Mouse (Mus musculus) erythroblast, embryonic 14.5 days (primary cell): ENCODE results near the gene Clpx. TPM values are rescaled to one million over a fixed set of nuclear protein-coding genes. Genes with fewer than 3 reads are reported as not detected.

Experiments used
- H3K27me3 ChIP-seq: 2 replicates; pipeline ENCODE4 v1.6.1; 2012; ENCODE audit warnings: inconsistent platforms; ENCODE audit not compliant: control insufficient read depth
- H3K36me3 ChIP-seq: 2 replicates; pipeline ENCODE4 v1.6.1; 2012; ENCODE audit warnings: mild to moderate bottlenecking, inconsistent platforms; ENCODE audit not compliant: control insufficient read depth
- H3K4me1 ChIP-seq: 2 replicates; pipeline ENCODE4 v1.6.1; 2012; ENCODE audit warnings: inconsistent platforms; ENCODE audit not compliant: control insufficient read depth
- H3K4me3 ChIP-seq: replicated peaks from 2 replicates; pipeline ENCODE3; 2012; ENCODE audit warnings: moderate library complexity, mild to moderate bottlenecking, inconsistent platforms
- H3K9me3 ChIP-seq: 2 replicates; pipeline ENCODE4 v1.6.1; 2012; ENCODE audit warnings: low read length, inconsistent platforms, mixed read lengths; ENCODE audit not compliant: control insufficient read depth
- GATA1 ChIP-seq: IDR thresholded peaks from 2 replicates; pipeline ENCODE4 v1.6.1; 2012; ENCODE audit warnings: low read length, inconsistent platforms, mixed read lengths
- TAL1 ChIP-seq: IDR thresholded peaks from 3 replicates; pipeline ENCODE4 v1.6.1; 2012; ENCODE audit warnings: low read length, inconsistent platforms, mixed read lengths
- polyA plus RNA-seq: library from polyadenylated mRNA; stranded (reverse); fragments of >175 nt; gene quantifications from 2 replicates; pipeline ENCODE4 v1.2.3, GENCODE M21; 2012

Clpx gene
- polyA plus RNA-seq: 0.86 and 1.1 TPM in 2 replicates

GRCm38 (mm10) chr9:65293973-65294715, at the start of gene Clpx:
TSS of gene Clpx (plus strand) at chr9:65294260.
- H3K9me3 ChIP-seq: no peaks in the 10 kb centered on the region
- no peaks in the 10 kb centered on the region for H3K27me3 ChIP-seq
- peak within 1 kb of the TSS; percentile 79 for H3K4me3 ChIP-seq
- H3K4me1 ChIP-seq: peaks cover 44% of the 10 kb centered on the region
- TF ChIP-seq GATA1 (no peak), TAL1 (no peak)
- peaks cover 31% of the 10 kb centered on the region for H3K36me3 ChIP-seq

- Histone ChIP-seq H3K27me3 (no peaks in the 10 kb centered on the region), H3K36me3 (no peaks in the 10 kb centered on the region), H3K4me1 (no peaks in the 10 kb centered on the region), H3K9me3 (no peaks in the 10 kb centered on the region), H3K4me3 (no peak overlapping the region)
- TF ChIP-seq GATA1 (no peak), TAL1 (no peak)
Measured at GRCm38 (mm10) chr9:65247502-65248376, 46.3 kb upstream of the Clpx start.

DNA sequence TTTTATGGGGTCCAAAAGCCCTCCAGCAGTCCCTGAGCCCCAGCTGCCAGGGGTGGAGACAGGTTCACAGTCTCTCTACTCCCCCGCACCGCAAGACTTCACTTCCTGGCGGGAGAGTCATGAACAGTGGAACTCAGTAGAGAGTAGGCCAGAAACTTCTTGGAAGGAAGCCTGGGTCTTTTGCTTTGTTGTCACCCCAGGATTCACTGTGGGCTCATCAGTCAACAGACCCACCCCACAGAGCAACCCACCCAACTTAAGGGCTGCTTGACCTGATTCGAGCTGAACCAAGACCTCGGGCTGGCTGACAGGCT, 45.7 kb upstream of the Clpx start:
- no peak for TF ChIP-seq TAL1
- no peak for TF ChIP-seq GATA1
- H3K4me1 ChIP-seq: no peaks in the 10 kb centered on the region
- H3K27me3 ChIP-seq: no peaks in the 10 kb centered on the region
- H3K4me3 ChIP-seq: no peak overlapping the region
- no peaks in the 10 kb centered on the region for H3K36me3 ChIP-seq
- no peaks in the 10 kb centered on the region for H3K9me3 ChIP-seq

DNA sequence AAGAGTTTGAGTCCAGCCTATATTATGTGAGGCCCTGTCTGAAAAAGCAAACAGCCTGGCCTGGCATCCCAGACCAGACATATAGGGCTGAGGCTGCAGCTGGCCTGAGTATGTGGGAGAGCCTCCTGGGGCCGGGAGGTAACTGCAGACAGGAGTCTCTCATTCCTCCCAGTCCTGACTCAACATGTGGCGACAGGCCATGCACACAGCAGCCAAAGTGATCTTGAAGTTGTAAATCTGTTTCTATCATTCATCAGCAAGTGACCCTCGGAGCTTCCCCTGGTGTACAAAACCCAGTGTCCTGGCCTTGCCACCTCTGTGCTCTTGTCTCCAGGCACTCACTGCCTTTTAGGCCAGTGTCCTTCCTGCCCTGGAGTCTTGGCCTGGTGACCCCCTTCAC, 42.0 kb upstream of the Clpx start:
- no peaks in the 10 kb centered on the region for H3K9me3 ChIP-seq
- no peaks in the 10 kb centered on the region for H3K4me1 ChIP-seq
- TF ChIP-seq GATA1 (no peak), TAL1 (no peak)
- H3K27me3 ChIP-seq: no peaks in the 10 kb centered on the region
- H3K4me3 ChIP-seq: no peak overlapping the region
- H3K36me3 ChIP-seq: no peaks in the 10 kb centered on the region

DNA sequence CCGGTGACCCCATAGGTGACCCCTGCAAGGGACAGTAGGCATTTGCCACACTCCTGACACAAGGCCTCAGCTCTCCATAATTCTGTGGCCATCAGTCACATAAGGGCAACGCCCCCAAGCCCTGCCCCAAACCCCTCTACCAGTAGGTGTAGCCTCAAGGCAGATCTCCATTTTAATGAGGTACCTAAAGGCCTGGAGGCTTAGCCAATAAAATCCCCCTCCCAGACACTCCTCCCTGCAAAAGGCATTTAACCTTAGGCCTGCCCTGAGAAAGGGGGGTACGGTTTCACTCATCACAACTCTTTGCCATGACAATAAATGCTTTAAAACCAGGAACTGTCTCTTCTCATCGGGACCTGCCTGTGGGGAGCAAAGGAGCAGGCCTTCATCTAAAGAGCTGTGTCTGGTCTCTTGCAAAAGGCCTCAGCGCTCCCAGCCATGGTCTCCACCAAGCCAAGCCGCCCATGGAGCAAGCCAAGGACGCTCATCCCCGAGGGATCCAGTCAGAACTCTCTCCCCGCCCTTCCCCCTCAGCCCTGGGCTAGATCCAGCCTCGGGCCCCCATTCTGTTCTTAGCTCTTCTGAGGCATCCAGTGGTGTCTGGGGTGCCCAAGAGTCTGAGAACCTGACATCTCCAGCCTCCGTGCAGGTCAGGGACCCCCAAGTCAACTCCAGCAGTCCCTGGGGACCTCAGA, 38.0 kb upstream of the Clpx start:
- Histone ChIP-seq H3K9me3 (no peaks in the 10 kb centered on the region), H3K27me3 (no peaks in the 10 kb centered on the region), H3K4me3 (no peak overlapping the region), H3K4me1 (no peaks in the 10 kb centered on the region), H3K36me3 (no peaks in the 10 kb centered on the region)
- no peak for TF ChIP-seq GATA1
- no peak for TF ChIP-seq TAL1

DNA sequence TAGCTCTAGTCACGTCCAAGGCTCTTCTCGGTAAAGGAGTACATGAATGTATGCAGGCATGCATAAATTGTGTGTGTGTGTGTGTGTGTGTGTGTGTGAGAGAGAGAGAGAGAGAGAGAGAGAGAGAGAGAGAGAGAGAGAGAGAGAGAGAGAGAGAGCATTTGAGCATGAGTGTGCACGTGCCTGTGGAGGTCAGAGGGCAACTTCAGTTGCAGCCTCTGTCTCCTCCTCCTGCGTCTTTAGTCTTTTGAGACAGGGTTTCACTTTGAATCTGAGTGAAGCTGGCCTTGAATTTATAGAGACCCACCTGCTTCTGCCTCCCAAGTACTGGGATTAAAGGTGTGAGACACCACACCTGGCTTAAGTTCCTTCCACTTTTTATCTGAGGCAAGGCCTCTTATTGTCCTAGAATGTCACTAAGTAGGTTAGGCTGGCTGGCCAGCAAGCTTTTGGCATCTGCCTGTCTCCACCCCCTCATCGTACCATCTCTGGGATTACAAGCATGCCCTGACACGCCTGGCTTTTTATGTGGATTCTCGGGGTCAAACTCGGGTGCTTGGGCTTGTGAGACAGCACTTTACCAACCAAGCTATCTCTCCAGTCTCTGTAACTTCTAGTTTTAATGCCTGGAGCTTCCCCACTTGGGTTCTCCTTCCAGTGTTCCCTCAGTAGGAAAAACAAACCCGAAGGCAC, 36.7 kb upstream of the Clpx start:
- H3K4me1 ChIP-seq: no peaks in the 10 kb centered on the region
- H3K4me3 ChIP-seq: no peak overlapping the region

GRCm38 (mm10) chr9:65259366-65259765, 34.7 kb upstream of the Clpx start:
- Histone ChIP-seq H3K36me3 (no peaks in the 10 kb centered on the region), H3K4me3 (no peak overlapping the region), H3K27me3 (no peaks in the 10 kb centered on the region), H3K9me3 (no peaks in the 10 kb centered on the region), H3K4me1 (no peaks in the 10 kb centered on the region)
- no peak for TF ChIP-seq TAL1
- TF ChIP-seq GATA1: no peak

More for the DNA sequence above, 36.7 kb upstream of the Clpx start:
- TF ChIP-seq GATA1 (no peak), TAL1 (no peak)
- no peaks in the 10 kb centered on the region for H3K9me3 ChIP-seq
- H3K36me3 ChIP-seq: no peaks in the 10 kb centered on the region
- no peaks in the 10 kb centered on the region for H3K27me3 ChIP-seq

DNA sequence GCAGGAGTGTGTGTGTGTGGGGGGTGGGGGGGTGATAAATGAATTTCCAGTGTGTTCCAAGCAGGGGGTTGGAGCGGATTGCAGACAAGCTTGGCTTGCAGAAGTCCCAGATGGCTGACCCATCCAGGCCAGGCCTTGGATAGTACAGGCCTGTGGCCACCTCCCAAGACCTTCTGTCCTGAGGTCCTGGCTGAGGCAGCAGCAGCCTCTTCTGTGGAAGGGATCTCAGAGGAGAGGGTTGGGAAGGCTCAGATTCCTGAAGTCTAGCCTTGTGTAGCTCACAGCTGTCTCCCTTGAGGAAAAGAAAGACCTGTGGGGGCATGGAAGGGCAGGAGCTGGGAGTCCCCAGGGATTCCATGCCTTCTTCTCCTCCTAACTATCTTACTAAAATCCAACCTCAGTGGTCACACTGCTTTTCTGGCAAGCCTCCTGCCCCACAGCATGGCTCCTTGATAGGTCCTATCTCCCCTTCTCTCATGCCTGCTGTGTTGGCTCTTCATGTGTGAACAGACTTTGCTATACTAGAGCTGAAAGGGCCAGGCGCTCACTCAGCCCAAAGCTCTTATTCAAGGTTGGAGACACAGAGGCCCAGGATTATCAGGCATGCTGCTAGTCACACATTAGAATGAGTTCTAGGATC, 32.3 kb upstream of the Clpx start:
- Histone ChIP-seq H3K4me3 (no peak overlapping the region), H3K4me1 (no peaks in the 10 kb centered on the region), H3K9me3 (no peaks in the 10 kb centered on the region), H3K36me3 (no peaks in the 10 kb centered on the region), H3K27me3 (no peaks in the 10 kb centered on the region)
- TF ChIP-seq TAL1: no peak
- TF ChIP-seq GATA1: no peak
